Mouse (Mus musculus) left cerebral cortex, adult 11 months (tissue): ENCODE data around the gene Elovl6.
A peak's percentile ranks its signal among the peaks of the same experiment; 100 is the strongest.

Source experiments
- DNase-seq: peaks from one replicate; pipeline ENCODE4 v3.0.0; 2022; ENCODE audit warnings: low spot score

The Elovl6 gene

GRCm38 (mm10) chr3:129647312-129647711 lies 115.2 kb downstream of the Elovl6 start:
- no peak for DNase-seq

GRCm38 (mm10) chr3:129648598-129648997 lies 116.4 kb downstream of the Elovl6 start:
- DNase-seq, result no peak

- DNase-seq, result no peak
Observed at GRCm38 (mm10) chr3:129649586-129650292, 117.6 kb downstream of the Elovl6 start.

GRCm38 (mm10) chr3:129650293-129650612 lies 118.1 kb downstream of the Elovl6 start:
- no peak for DNase-seq

- DNase-seq, result no peak
Observed at GRCm38 (mm10) chr3:129650931-129651330, 118.8 kb downstream of the Elovl6 start.

GRCm38 (mm10) chr3:129651765-129652164 lies 119.6 kb downstream of the Elovl6 start:
- DNase-seq, result no peak

GRCm38 (mm10) chr3:129652476-129652875 lies 120.3 kb downstream of the Elovl6 start:
- no peak for DNase-seq

GRCm38 (mm10) chr3:129656540-129656939 lies 124.4 kb downstream of the Elovl6 start:
- DNase-seq, result no peak

- no peak for DNase-seq
Observed at GRCm38 (mm10) chr3:129657222-129657621, 125.1 kb downstream of the Elovl6 start.

- no peak for DNase-seq
Observed at GRCm38 (mm10) chr3:129657775-129658174, 125.6 kb downstream of the Elovl6 start.

GRCm38 (mm10) chr3:129658776-129659175 lies 126.6 kb downstream of the Elovl6 start:
- no peak for DNase-seq

GRCm38 (mm10) chr3:129663906-129664305 lies 131.8 kb downstream of the Elovl6 start:
- DNase-seq, result no peak

- DNase-seq, result no peak
Observed at GRCm38 (mm10) chr3:129675923-129676322, 143.8 kb downstream of the Elovl6 start.

GRCm38 (mm10) chr3:129680258-129680657 lies 148.1 kb downstream of the Elovl6 start:
- peak; percentile 24 for DNase-seq

- DNase-seq, result no peak
Observed at GRCm38 (mm10) chr3:129681841-129682240, 149.7 kb downstream of the Elovl6 start.

- no peak for DNase-seq
Observed at GRCm38 (mm10) chr3:129682389-129682788, 150.2 kb downstream of the Elovl6 start.

- DNase-seq, result no peak
Observed at GRCm38 (mm10) chr3:129683060-129683679, 151.0 kb downstream of the Elovl6 start.

GRCm38 (mm10) chr3:129686196-129686595 lies 154.0 kb downstream of the Elovl6 start:
- no peak for DNase-seq

- peak; percentile 59 for DNase-seq
Observed at GRCm38 (mm10) chr3:129686698-129687333, 154.7 kb downstream of the Elovl6 start.

- DNase-seq, result no peak
Observed at GRCm38 (mm10) chr3:129687429-129687828, 155.3 kb downstream of the Elovl6 start.
